Mouse (Mus musculus) testis, postnatal 14 days (tissue): ENCODE results near the gene Moxd1.
A peak's percentile ranks its signal among the peaks of the same experiment; 100 is the strongest.
"Not testable (repeated sequence)": the region's sequence is repeated elsewhere in the genome, so short reads cannot be mapped to it uniquely, and the experiment has no call there.

Source experiments
- DNase-seq: peaks from one replicate; pipeline ENCODE4 v3.0.0; 2021; ENCODE audit warnings: low spot score

Gene Moxd1

GRCm38 (mm10) chr10:24271077-24271637 lies 47.8 kb downstream of the Moxd1 start:
- no peak for DNase-seq

- DNase-seq, result no peak
Measured at GRCm38 (mm10) chr10:24276211-24276610, 52.9 kb downstream of the Moxd1 start.

- no peak for DNase-seq
Measured at GRCm38 (mm10) chr10:24282650-24283049, 59.3 kb downstream of the Moxd1 start.

- DNase-seq, result no peak
Measured at GRCm38 (mm10) chr10:24291611-24292010, 68.3 kb downstream of the Moxd1 start.

- DNase-seq, result no peak
Measured at GRCm38 (mm10) chr10:24292671-24293070, 69.4 kb downstream of the Moxd1 start.

GRCm38 (mm10) chr10:24296608-24297007 lies 73.3 kb downstream of the Moxd1 start:
- DNase-seq, result no peak

- DNase-seq, result no peak
Measured at GRCm38 (mm10) chr10:24297792-24298191, 74.5 kb downstream of the Moxd1 start.

GRCm38 (mm10) chr10:24298260-24299244 lies 75.2 kb downstream of the Moxd1 start:
- peak; percentile 29 for DNase-seq

GRCm38 (mm10) chr10:24312191-24312611 lies 88.9 kb downstream of the Moxd1 start:
- peak; percentile 56 for DNase-seq

- DNase-seq, result no peak
Measured at GRCm38 (mm10) chr10:24317126-24317836, 94.0 kb downstream of the Moxd1 start.

GRCm38 (mm10) chr10:24320326-24320725 lies 97.0 kb downstream of the Moxd1 start:
- no peak for DNase-seq

GRCm38 (mm10) chr10:24323066-24323465 lies 99.7 kb downstream of the Moxd1 start:
- no peak for DNase-seq

- not testable (repeated sequence) for DNase-seq
Measured at GRCm38 (mm10) chr10:24327265-24327664, 103.9 kb downstream of the Moxd1 start.

- DNase-seq, result no peak
Measured at GRCm38 (mm10) chr10:24332799-24333198, 109.5 kb downstream of the Moxd1 start.

GRCm38 (mm10) chr10:24339593-24340143 lies 116.4 kb downstream of the Moxd1 start:
- no peak for DNase-seq

GRCm38 (mm10) chr10:24340551-24341213 lies 117.4 kb downstream of the Moxd1 start:
- DNase-seq, result no peak

- no peak for DNase-seq
Measured at GRCm38 (mm10) chr10:24341214-24341589, 117.9 kb downstream of the Moxd1 start.

- no peak for DNase-seq
Measured at GRCm38 (mm10) chr10:24343068-24343467, 119.8 kb downstream of the Moxd1 start.
